Mouse (Mus musculus): Measurements from ENCODE around the gene Gdf15. TPM values are rescaled to one million over a fixed set of nuclear protein-coding genes. Genes with fewer than 3 reads are reported as not detected.
A peak's percentile ranks its signal among the peaks of the same experiment; 100 is the strongest.

Gdf15 gene
- polyA plus RNA-seq, 1 experiment from 2014 or later, result 1.3 TPM

DNA sequence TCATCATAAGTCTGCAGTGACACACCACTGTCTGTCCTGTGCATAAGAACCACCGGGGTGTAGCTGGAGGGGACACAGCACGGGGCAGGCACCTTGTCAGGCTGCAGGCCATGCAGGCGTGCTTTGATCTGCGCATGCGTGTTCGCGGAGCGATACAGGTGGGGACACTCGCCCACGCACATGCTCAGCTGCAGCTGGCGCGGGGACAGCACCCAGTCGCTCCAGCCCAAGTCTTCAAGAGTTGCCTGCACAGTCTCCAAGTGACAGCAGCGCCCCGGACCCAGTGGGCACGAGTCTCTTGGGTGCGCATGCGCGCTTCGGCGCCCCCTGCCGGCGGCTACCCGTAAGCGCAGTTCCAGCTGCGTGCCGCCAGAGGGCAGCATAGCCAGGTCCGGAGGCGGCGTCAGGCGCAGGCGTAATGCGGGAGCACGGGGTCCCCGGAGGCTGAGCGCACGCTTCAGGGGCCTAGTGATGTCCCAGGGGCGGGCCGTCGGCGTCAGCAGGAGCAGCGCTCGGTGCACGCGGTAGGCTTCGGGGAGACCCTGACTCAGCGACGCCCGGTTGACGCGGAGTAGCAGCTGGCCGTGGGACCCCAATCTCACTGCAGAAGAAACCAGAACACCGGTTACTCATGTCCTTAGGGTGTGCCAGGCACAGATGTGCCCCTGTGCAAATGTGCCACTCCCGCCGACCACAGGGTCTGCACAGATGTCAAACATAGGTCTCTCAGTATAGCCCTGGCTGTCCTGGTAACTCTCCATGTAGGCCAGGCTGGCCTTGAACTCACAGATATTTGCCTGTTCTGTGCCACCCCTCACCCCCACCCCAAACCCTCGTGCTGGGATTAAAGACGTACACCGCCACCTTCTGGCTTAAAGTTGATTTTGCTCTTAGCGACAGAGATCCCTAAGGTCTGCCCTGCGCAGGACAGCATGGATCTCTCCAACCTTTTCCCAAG, 2.4 kb downstream of the Gdf15 start:
- under 1% methylated on average over 60 of the region's 60 CpGs for WGBS
- TF ChIP-seq EP300 (IDR thresholded peaks at IDR 0.05) (no peak), CTCF (IDR thresholded peaks at IDR 0.05) (peak; percentile 100)
- Histone ChIP-seq H3K36me3 (ENCODE audit: insufficient read depth, low read length) (no peaks in the 10 kb centered on the region), H3K9ac (replicated peaks; ENCODE audit: low read depth) (no peak overlapping the region), H3K4me1 (ENCODE audit: insufficient read depth, low read depth, low read length) (peaks cover 11% of the 10 kb centered on the region; the same call in 1 of the 2 replicates), H3K4me2 (replicated peaks; ENCODE audit: low read depth, low read length) (peak overlapping the region; percentile 60), H3K9me3 (ENCODE audit: low read length) (no peaks in the 10 kb centered on the region), H3K27me3 (replicated peaks; ENCODE audit: insufficient read depth, low read length) (no peaks in the 10 kb centered on the region), H3K27ac (ENCODE audit: low read length) (0 out of 2 replicates have a peak overlapping the region, but pooled peaks have one; percentile 26), H3K4me3 (ENCODE audit: low read depth, low read length) (peak overlapping the region; percentile 31)
- DNase-seq (ENCODE audit: low spot score), result peak; percentile 91
- peak; percentile 87 for ATAC-seq

DNA sequence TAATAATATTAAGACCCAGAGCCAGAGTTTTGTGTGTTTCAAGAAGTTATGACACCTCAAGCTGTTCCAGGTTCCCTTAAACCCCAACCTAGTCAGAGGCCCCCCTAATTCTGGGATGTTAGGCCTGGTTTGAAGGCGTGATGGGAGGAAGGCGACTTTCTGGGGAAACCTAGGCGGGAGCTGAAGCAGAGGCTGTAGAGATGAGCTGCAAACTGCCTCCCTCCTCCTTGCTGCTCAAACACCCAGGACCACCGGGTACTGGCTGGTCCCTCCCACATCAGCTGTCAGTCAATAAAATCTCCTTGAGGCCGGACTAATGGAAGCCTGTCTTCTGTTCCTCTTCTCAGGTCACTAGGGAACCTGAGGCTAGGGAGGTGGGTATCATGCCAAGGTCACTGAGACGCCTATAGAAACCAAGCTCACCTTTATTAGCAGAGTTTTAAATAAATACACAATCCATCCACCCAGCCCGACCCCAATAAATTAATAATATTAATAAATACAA, 3.2 kb downstream of the Gdf15 start:
- Histone ChIP-seq H3K4me3 (ENCODE audit: low read depth, low read length) (no peak overlapping the region), H3K9ac (replicated peaks; ENCODE audit: low read depth) (no peak overlapping the region), H3K4me2 (replicated peaks; ENCODE audit: low read depth, low read length) (peak overlapping the region; percentile 60; the same call in 1 of the 2 replicates), H3K4me1 (ENCODE audit: insufficient read depth, low read depth, low read length) (peaks cover 11% of the 10 kb centered on the region; the same call in 1 of the 2 replicates), H3K36me3 (ENCODE audit: insufficient read depth, low read length) (no peaks in the 10 kb centered on the region), H3K27ac (ENCODE audit: low read length) (no peak overlapping the region), H3K9me3 (ENCODE audit: low read length) (no peaks in the 10 kb centered on the region), H3K27me3 (replicated peaks; ENCODE audit: insufficient read depth, low read length) (no peaks in the 10 kb centered on the region)
- WGBS, result 51% methylated on average over 7 of the region's 7 CpGs
- ATAC-seq (no peak), DNase-seq (ENCODE audit: low spot score) (no peak)
- TF ChIP-seq EP300 (IDR thresholded peaks at IDR 0.05), result no peak

DNA sequence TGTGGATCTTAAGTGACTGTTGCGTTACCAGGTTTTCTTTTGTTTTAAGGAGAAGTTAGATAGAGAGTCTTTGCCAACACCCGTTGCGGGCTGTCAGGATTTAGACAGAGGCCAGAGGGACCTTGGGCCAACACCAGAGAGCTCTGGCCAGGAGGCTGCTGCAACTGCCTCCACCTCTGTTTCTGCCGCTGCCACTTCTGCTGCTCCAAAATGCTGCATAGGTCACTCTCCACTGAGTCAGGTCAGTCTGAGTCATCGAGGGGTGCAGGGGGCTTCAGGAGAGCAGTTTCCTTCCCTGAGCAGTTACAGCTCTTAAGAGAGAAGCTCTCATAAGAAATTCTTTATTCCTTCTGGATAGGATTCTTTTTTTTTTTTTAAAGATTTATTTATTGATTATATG, 5.2 kb downstream of the Gdf15 start:
- no peak for TF ChIP-seq EP300 (IDR thresholded peaks at IDR 0.05)
- DNase-seq (ENCODE audit: low spot score), result no peak
- H3K9me3 ChIP-seq (ENCODE audit: low read length), result no peaks in the 10 kb centered on the region
- no peaks in the 10 kb centered on the region for H3K36me3 ChIP-seq (ENCODE audit: insufficient read depth, low read length)
- WGBS, result 85% methylated on average over 5 of the region's 5 CpGs
- no peaks in the 10 kb centered on the region for H3K27me3 ChIP-seq (replicated peaks; ENCODE audit: insufficient read depth, low read length)
- no peak for ATAC-seq
- H3K4me1 ChIP-seq (ENCODE audit: insufficient read depth, low read depth, low read length), result peaks cover 11% of the 10 kb centered on the region; the same call in 1 of the 2 replicates
- no peak overlapping the region for H3K4me3 ChIP-seq (ENCODE audit: low read depth, low read length)
- no peak overlapping the region for H3K4me2 ChIP-seq (replicated peaks; ENCODE audit: low read depth, low read length)
- no peak overlapping the region for H3K9ac ChIP-seq (replicated peaks; ENCODE audit: low read depth)
- H3K27ac ChIP-seq (ENCODE audit: low read length), result no peak overlapping the region

DNA sequence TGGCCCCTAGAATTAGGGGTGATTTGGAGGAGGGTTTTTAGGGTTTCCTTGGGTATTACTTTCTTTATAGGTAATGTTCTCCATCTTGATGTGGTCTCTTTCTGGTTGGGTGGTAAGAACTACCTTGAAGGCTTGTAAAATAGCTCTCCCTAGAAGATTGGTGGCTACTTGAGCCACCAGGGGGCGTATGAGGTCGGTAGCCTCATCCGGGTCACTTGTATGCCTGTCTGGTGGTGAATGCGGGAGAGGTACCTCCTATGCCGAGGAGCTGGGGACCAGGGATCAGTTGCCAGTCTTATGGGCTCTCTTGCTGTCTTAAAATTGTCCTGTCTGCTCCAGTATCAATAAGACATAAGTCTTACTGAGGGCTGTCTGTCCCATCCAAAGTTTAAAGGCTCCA, 7.2 kb downstream of the Gdf15 start:
- peaks cover 3% of the 10 kb centered on the region; the same call in 1 of the 2 replicates for H3K4me1 ChIP-seq (ENCODE audit: insufficient read depth, low read depth, low read length)
- H3K27me3 ChIP-seq (replicated peaks; ENCODE audit: insufficient read depth, low read length), result no peaks in the 10 kb centered on the region
- TF ChIP-seq EP300 (IDR thresholded peaks at IDR 0.05) (no peak), CTCF (IDR thresholded peaks at IDR 0.05) (peak; percentile 77)
- no peak overlapping the region for H3K27ac ChIP-seq (ENCODE audit: low read length)
- no peaks in the 10 kb centered on the region for H3K36me3 ChIP-seq (ENCODE audit: insufficient read depth, low read length)
- no peak overlapping the region for H3K4me2 ChIP-seq (replicated peaks; ENCODE audit: low read depth, low read length)
- ATAC-seq (0 out of 2 replicates have a peak, but pooled peaks have one; percentile 27), DNase-seq (ENCODE audit: low spot score) (peak; percentile 75)
- H3K4me3 ChIP-seq (ENCODE audit: low read depth, low read length), result no peak overlapping the region
- H3K9ac ChIP-seq (replicated peaks; ENCODE audit: low read depth), result no peak overlapping the region
- WGBS, result 10% methylated on average over 5 of the region's 5 CpGs
- no peaks in the 10 kb centered on the region for H3K9me3 ChIP-seq (ENCODE audit: low read length)

DNA sequence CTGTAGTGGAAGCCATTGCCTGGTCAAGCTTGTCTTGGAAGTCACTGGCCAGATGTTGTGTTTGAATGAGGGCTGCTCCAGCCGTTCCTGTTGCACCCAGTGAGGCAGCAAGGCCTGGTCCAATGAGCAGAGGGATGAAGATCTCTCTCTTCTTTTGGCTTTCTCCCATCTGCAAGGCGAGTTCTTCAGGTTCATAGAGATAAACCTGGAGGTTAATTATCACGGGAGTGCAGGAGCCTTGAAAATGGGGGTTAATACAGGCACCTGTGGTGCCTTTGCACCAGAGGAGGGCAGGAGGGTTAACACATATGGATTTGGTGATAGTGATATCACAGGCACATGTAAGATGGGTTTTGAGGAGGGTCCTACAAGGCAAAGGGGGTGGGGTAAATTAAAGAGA, 10.0 kb downstream of the Gdf15 start:
- no peak overlapping the region for H3K27ac ChIP-seq (ENCODE audit: low read length)
- ATAC-seq, result no peak
- WGBS, result 48% methylated on average over 3 of the region's 3 CpGs
- no peak overlapping the region for H3K9ac ChIP-seq (replicated peaks; ENCODE audit: low read depth)
- no peaks in the 10 kb centered on the region for H3K9me3 ChIP-seq (ENCODE audit: low read length)
- no peaks in the 10 kb centered on the region for H3K36me3 ChIP-seq (ENCODE audit: insufficient read depth, low read length)
- H3K27me3 ChIP-seq (replicated peaks; ENCODE audit: insufficient read depth, low read length), result no peaks in the 10 kb centered on the region
- no peaks in the 10 kb centered on the region for H3K4me1 ChIP-seq (ENCODE audit: insufficient read depth, low read depth, low read length)
- H3K4me3 ChIP-seq (ENCODE audit: low read depth, low read length), result no peak overlapping the region
- no peak overlapping the region for H3K4me2 ChIP-seq (replicated peaks; ENCODE audit: low read depth, low read length)
- TF ChIP-seq EP300 (IDR thresholded peaks at IDR 0.05) (no peak), CTCF (IDR thresholded peaks at IDR 0.05) (no peak)
- DNase-seq (ENCODE audit: low spot score), result no peak

DNA sequence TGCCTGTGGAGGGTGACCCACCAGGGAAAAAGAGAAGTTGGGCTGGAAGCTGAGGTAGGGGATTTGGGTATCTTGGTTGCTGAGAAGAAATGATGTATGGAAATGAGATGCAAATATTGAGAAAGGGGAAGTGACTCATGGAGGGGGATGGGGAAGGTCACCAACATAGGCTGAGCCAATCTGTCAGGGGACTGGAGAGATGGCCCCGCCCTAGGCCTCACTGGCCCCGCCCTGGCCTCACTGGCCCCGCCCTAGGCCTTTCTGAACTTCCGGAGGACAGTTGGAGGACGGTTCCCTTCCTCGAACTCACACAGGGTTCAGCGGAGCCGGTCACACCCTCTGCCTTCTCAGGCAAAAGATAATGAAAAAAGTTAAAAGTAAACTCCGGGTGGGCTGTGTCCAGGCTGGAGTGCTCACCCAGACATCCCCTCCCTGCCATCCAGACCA, 13.3 kb downstream of the Gdf15 start:
- Histone ChIP-seq H3K4me1 (ENCODE audit: insufficient read depth, low read depth, low read length) (no peaks in the 10 kb centered on the region), H3K9me3 (ENCODE audit: low read length) (no peaks in the 10 kb centered on the region), H3K4me3 (ENCODE audit: low read depth, low read length) (no peak overlapping the region), H3K27me3 (replicated peaks; ENCODE audit: insufficient read depth, low read length) (no peaks in the 10 kb centered on the region), H3K27ac (ENCODE audit: low read length) (no peak overlapping the region), H3K9ac (replicated peaks; ENCODE audit: low read depth) (no peak overlapping the region), H3K36me3 (ENCODE audit: insufficient read depth, low read length) (no peaks in the 10 kb centered on the region), H3K4me2 (replicated peaks; ENCODE audit: low read depth, low read length) (no peak overlapping the region)
- DNase-seq (ENCODE audit: low spot score) (peak; percentile 79), ATAC-seq (peak; percentile 80)
- WGBS, result 26% methylated on average over 9 of the region's 9 CpGs
- TF ChIP-seq EP300 (IDR thresholded peaks at IDR 0.05), result no peak
- TF ChIP-seq CTCF (IDR thresholded peaks at IDR 0.05), result no peak

Data from lung, postnatal 0 days (tissue).